Mouse (Mus musculus) natural killer cell, adult 2 months (primary cell): ENCODE data around the gene Nol9.

Experiments
- DNase-seq, 2 experiments: peaks; one replicate each; pipeline ENCODE4 v3.0.0; 2022; ENCODE audit warnings: low spot score in 2 of 2

Nol9 gene

GRCm38 (mm10) chr4:152092751-152093293 lies 53.7 kb downstream of the Nol9 start:
- DNase-seq: no peak

- no peak for DNase-seq
Observed at GRCm38 (mm10) chr4:152094233-152094632, 55.1 kb downstream of the Nol9 start.

- DNase-seq: peak; percentile 86 to 89
Observed at GRCm38 (mm10) chr4:152095937-152096910, 57.1 kb downstream of the Nol9 start.

GRCm38 (mm10) chr4:152096927-152097326 lies 57.8 kb downstream of the Nol9 start:
- DNase-seq: no peak

GRCm38 (mm10) chr4:152097911-152098799 lies 59.0 kb downstream of the Nol9 start:
- no peak for DNase-seq

- DNase-seq: no peak
Observed at GRCm38 (mm10) chr4:152100541-152100940, 61.4 kb downstream of the Nol9 start.

- no peak for DNase-seq
Observed at GRCm38 (mm10) chr4:152101081-152101653, 62.0 kb downstream of the Nol9 start.

GRCm38 (mm10) chr4:152101921-152102320 lies 62.8 kb downstream of the Nol9 start:
- DNase-seq: no peak

- DNase-seq: peak; percentile 50 to 69
Observed at GRCm38 (mm10) chr4:152103025-152103424, 63.9 kb downstream of the Nol9 start.

GRCm38 (mm10) chr4:152106746-152107145 lies 67.6 kb downstream of the Nol9 start:
- no peak for DNase-seq

- no peak for DNase-seq
Observed at GRCm38 (mm10) chr4:152107493-152107892, 68.4 kb downstream of the Nol9 start.

- DNase-seq: no peak
Observed at GRCm38 (mm10) chr4:152107971-152108509, 68.9 kb downstream of the Nol9 start.

- no peak for DNase-seq
Observed at GRCm38 (mm10) chr4:152108673-152109072, 69.6 kb downstream of the Nol9 start.

- no peak for DNase-seq
Observed at GRCm38 (mm10) chr4:152109509-152109908, 70.4 kb downstream of the Nol9 start.

GRCm38 (mm10) chr4:152110689-152111088 lies 71.6 kb downstream of the Nol9 start:
- DNase-seq: no peak
